Mouse (Mus musculus): ENCODE data around the gene Txndc12. TPM values are rescaled to one million over a fixed set of nuclear protein-coding genes. Genes with fewer than 3 reads are reported as not detected.
A peak's percentile ranks its signal among the peaks of the same experiment; 100 is the strongest.

Txndc12 gene
- polyA plus RNA-seq, 1 experiment from 2014 or later: 52.3 TPM

DNA sequence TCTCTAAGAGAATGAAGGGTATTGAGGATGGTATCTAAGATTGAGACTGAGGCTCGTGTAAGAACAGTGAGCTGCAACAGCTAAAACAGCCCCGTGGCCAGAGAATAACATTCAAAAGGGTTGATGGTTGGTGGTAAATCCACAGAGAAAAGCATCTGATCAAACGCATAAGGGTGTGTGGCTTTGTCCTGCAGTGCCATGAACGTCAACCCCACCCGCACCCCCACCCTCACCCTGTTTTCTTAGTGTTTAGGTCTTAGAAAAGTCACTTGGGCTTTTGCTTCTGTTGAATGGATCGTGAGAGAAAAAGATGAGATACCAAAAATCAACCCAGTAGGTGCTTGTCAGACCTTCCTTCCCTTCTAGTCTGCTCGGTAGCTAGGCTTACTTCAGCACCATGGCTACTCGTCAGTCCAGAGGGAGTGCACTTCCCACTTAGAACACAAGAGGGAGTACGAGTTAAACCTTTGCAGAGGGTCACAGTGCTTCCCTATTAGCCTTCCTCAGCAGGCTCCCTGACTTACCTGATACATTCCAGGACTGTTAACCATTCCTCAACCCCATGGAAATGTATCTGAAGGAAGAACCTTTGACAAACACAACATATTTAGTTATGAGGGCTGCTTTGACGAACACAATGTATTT, 35.5 kb downstream of the Txndc12 start:
- no peak overlapping the region for H3K9ac ChIP-seq (ENCODE audit: low read depth, low read length)
- H3K4me3 ChIP-seq (ENCODE audit: low read depth, low read length): no peak overlapping the region
- H3K27me3 ChIP-seq (replicated peaks; ENCODE audit: control insufficient read depth, insufficient read depth, low read length): no peaks in the 10 kb centered on the region
- TF ChIP-seq CTCF (IDR thresholded peaks at IDR 0.05; ENCODE audit: low read depth): peak; percentile 96
- H3K9me3 ChIP-seq (ENCODE audit: control insufficient read depth): no peaks in the 10 kb centered on the region
- ATAC-seq: 0 out of 2 replicates have a peak, but pooled peaks have one; percentile 49
- 0 out of 2 replicates have a peak, but pooled peaks cover 1% of the 10 kb centered on the region for H3K36me3 ChIP-seq (ENCODE audit: control insufficient read depth, insufficient read depth)
- H3K27ac ChIP-seq (ENCODE audit: low read depth, low read length): no peak overlapping the region
- 37% methylated on average over 10 of the region's 10 CpGs for WGBS
- no peak overlapping the region for H3K4me2 ChIP-seq (replicated peaks; ENCODE audit: low read depth)
- H3K4me1 ChIP-seq (replicated peaks; ENCODE audit: control insufficient read depth, insufficient read depth, low read length): no peaks in the 10 kb centered on the region

DNA sequence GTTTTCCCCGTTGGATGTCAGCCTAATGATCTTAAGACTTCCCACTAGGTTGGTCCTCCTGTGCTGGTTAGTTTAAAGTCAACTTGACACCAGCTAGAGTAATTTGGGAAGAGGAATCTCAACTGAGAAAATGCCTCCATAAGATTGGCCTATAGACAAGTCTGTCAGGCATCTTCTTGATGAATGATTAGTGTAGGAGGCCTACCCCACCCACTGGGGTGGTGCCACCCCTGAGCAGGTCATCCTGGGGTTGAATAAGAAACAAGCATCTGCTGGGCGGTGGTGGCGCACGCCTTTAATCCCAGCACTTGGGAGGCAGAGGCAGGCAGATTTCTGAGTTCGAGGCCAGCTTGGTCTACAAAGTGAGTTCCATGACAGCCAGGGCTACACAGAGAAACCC, 39.3 kb downstream of the Txndc12 start:
- Histone ChIP-seq H3K36me3 (ENCODE audit: control insufficient read depth, insufficient read depth) (no peaks in the 10 kb centered on the region), H3K27me3 (replicated peaks; ENCODE audit: control insufficient read depth, insufficient read depth, low read length) (no peaks in the 10 kb centered on the region; the same call in 1 of the 2 replicates), H3K4me3 (ENCODE audit: low read depth, low read length) (no peak overlapping the region), H3K9me3 (ENCODE audit: control insufficient read depth) (no peaks in the 10 kb centered on the region), H3K4me1 (replicated peaks; ENCODE audit: control insufficient read depth, insufficient read depth, low read length) (no peaks in the 10 kb centered on the region), H3K27ac (ENCODE audit: low read depth, low read length) (no peak overlapping the region), H3K9ac (ENCODE audit: low read depth, low read length) (no peak overlapping the region), H3K4me2 (replicated peaks; ENCODE audit: low read depth) (no peak overlapping the region)
- WGBS: 82% methylated on average over 5 of the region's 5 CpGs
- TF ChIP-seq CTCF (IDR thresholded peaks at IDR 0.05; ENCODE audit: low read depth): no peak
- ATAC-seq: no peak

GRCm38 (mm10) chr4:108877901-108878300, 43.5 kb downstream of the Txndc12 start:
- no peak for TF ChIP-seq CTCF (IDR thresholded peaks at IDR 0.05; ENCODE audit: low read depth)
- 80% methylated on average over 6 of the region's 6 CpGs for WGBS
- 0 out of 2 replicates have a peak, but pooled peaks cover 6% of the 10 kb centered on the region for H3K4me1 ChIP-seq (replicated peaks; ENCODE audit: control insufficient read depth, insufficient read depth, low read length)
- H3K9me3 ChIP-seq (ENCODE audit: control insufficient read depth): no peaks in the 10 kb centered on the region
- H3K9ac ChIP-seq (ENCODE audit: low read depth, low read length): no peak overlapping the region
- no peak for ATAC-seq
- H3K27ac ChIP-seq (ENCODE audit: low read depth, low read length): no peak overlapping the region
- H3K36me3 ChIP-seq (ENCODE audit: control insufficient read depth, insufficient read depth): no peaks in the 10 kb centered on the region
- no peak overlapping the region for H3K4me2 ChIP-seq (replicated peaks; ENCODE audit: low read depth)
- H3K27me3 ChIP-seq (replicated peaks; ENCODE audit: control insufficient read depth, insufficient read depth, low read length): peaks cover 3% of the 10 kb centered on the region; the same call in 1 of the 2 replicates
- H3K4me3 ChIP-seq (ENCODE audit: low read depth, low read length): no peak overlapping the region

DNA sequence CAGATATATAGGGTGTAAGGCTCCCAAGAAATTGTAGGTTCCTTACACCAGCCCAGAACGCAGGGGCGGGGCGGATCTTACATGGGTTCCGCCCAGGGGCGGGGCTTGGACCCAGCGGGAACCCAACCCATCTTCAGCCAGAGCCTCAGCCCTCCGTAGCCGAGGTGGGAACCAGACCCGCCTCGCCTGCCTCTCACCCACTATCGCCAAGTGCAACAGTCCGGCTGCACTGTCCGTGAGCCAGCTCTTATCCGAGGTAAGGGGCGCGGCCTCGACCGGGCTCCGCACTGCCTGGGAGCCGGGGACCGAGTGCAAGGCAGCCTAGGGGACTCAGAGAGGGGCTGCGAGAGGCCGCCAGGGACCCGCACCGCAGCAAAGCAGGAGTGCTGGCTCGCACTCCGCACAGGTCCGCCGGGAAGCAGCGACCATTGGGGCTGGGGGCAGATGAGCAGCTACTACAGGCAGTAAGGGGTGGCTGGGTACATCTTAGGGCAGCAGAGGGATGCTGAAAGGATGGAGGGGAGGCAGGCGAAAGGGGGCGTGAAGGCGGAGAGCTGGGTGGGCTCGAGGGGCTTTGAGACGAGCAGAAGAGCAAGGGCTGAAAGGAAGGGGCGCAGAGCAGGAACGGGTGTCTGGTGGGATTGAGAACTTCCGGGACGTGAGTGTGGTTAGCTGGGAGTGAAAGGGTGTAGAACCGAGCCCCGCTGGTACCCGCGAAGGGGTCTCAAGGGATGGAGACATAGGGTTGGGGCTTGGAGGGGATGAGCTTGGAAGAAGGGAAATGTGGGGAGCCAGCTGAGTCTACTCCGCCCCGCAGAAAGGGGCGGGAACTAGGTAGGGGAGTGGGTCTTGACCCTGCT, 44.8 kb downstream of the Txndc12 start, which contains the start of gene Rab3b:
TSS of gene Rab3b (plus strand) at position 101 of the 860 bp plus-strand sequence.
- Histone ChIP-seq H3K27ac (ENCODE audit: low read depth, low read length) (no peak within 1 kb of the TSS), H3K9me3 (ENCODE audit: control insufficient read depth) (no peaks in the 10 kb centered on the region), H3K4me3 (ENCODE audit: low read depth, low read length) (peak within 1 kb of the TSS; percentile 54), H3K4me2 (replicated peaks; ENCODE audit: low read depth) (peak within 1 kb of the TSS; percentile 93), H3K9ac (ENCODE audit: low read depth, low read length) (peak within 1 kb of the TSS; percentile 31), H3K4me1 (replicated peaks; ENCODE audit: control insufficient read depth, insufficient read depth, low read length) (0 out of 2 replicates have a peak, but pooled peaks cover 6% of the 10 kb centered on the region), H3K36me3 (ENCODE audit: control insufficient read depth, insufficient read depth) (no peaks in the 10 kb centered on the region), H3K27me3 (replicated peaks; ENCODE audit: control insufficient read depth, insufficient read depth, low read length) (peaks cover 3% of the 10 kb centered on the region; the same call in 1 of the 2 replicates)
- WGBS: under 1% methylated on average over 46 of the region's 46 CpGs
- no peak for TF ChIP-seq CTCF (IDR thresholded peaks at IDR 0.05; ENCODE audit: low read depth)
- peak; percentile 70 for ATAC-seq

- no peak for TF ChIP-seq CTCF (IDR thresholded peaks at IDR 0.05; ENCODE audit: low read depth)
- Histone ChIP-seq H3K9ac (ENCODE audit: low read depth, low read length) (no peak overlapping the region), H3K4me1 (replicated peaks; ENCODE audit: control insufficient read depth, insufficient read depth, low read length) (0 out of 2 replicates have a peak, but pooled peaks cover 6% of the 10 kb centered on the region), H3K9me3 (ENCODE audit: control insufficient read depth) (no peaks in the 10 kb centered on the region), H3K27me3 (replicated peaks; ENCODE audit: control insufficient read depth, insufficient read depth, low read length) (0 out of 2 replicates have a peak, but pooled peaks cover 3% of the 10 kb centered on the region), H3K36me3 (ENCODE audit: control insufficient read depth, insufficient read depth) (no peaks in the 10 kb centered on the region), H3K4me3 (ENCODE audit: low read depth, low read length) (no peak overlapping the region), H3K4me2 (replicated peaks; ENCODE audit: low read depth) (no peak overlapping the region), H3K27ac (ENCODE audit: low read depth, low read length) (no peak overlapping the region)
- WGBS: 68% methylated on average over 13 of the region's 13 CpGs
- ATAC-seq: no peak
Measured at GRCm38 (mm10) chr4:108883815-108884214, 49.4 kb downstream of the Txndc12 start.

GRCm38 (mm10) chr4:108887456-108887855, 53.1 kb downstream of the Txndc12 start:
- H3K27ac ChIP-seq (ENCODE audit: low read depth, low read length): no peak overlapping the region
- H3K4me3 ChIP-seq (ENCODE audit: low read depth, low read length): no peak overlapping the region
- H3K36me3 ChIP-seq (ENCODE audit: control insufficient read depth, insufficient read depth): no peaks in the 10 kb centered on the region
- TF ChIP-seq CTCF (IDR thresholded peaks at IDR 0.05; ENCODE audit: low read depth): no peak
- no peaks in the 10 kb centered on the region for H3K4me1 ChIP-seq (replicated peaks; ENCODE audit: control insufficient read depth, insufficient read depth, low read length)
- no peak overlapping the region for H3K9ac ChIP-seq (ENCODE audit: low read depth, low read length)
- H3K4me2 ChIP-seq (replicated peaks; ENCODE audit: low read depth): no peak overlapping the region
- H3K27me3 ChIP-seq (replicated peaks; ENCODE audit: control insufficient read depth, insufficient read depth, low read length): no peaks in the 10 kb centered on the region
- ATAC-seq: no peak
- H3K9me3 ChIP-seq (ENCODE audit: control insufficient read depth): no peaks in the 10 kb centered on the region
- WGBS: 64% methylated on average over 4 of the region's 4 CpGs
